ENCODE assay signal across 8 mouse cellular contexts in genomic region chr8:57353346-57354305, GRCm38 (mm10). TPM values are rescaled to one million over a fixed set of nuclear protein-coding genes. Genes with fewer than 3 reads are reported as not detected.
DNase-seq lines count a peak whose midpoint lies in the region; ATAC-seq lines count a peak whose summit lies in the region.

No protein-coding gene starts in this region.

- peak overlapping the region; percentile 52 for H3K4me3 ChIP-seq in limb, embryonic 10.5 days
- H3K4me3 ChIP-seq in midbrain, embryonic 16.5 days (ENCODE audit: low read depth, low read length), result peak overlapping the region; percentile 48

- no peaks in the 10 kb centered on the region for H3K9me3 ChIP-seq in limb, embryonic 10.5 days (replicated peaks)
- no peaks in the 10 kb centered on the region for H3K9me3 ChIP-seq in midbrain, embryonic 16.5 days (replicated peaks; ENCODE audit: control insufficient read depth, low read length, poor library complexity, severe bottlenecking)

- DNase-seq in ovary, postnatal 36 days (ENCODE audit: low spot score), result peak; percentile 35
- DNase-seq in ovary, postnatal 14 days (ENCODE audit: low spot score), result no peak
- peak; percentile 92 for DNase-seq in embryo, embryonic 11 days
- DNase-seq in heart, postnatal 10 days, result peak; percentile 78
- DNase-seq in limb, embryonic 10.5 days (ENCODE audit: low spot score), result peak; percentile 82
- no peak for DNase-seq in spleen, postnatal 10 days (ENCODE audit: low spot score in 2 of 2)
- no peak for DNase-seq in urinary bladder, postnatal 4 days (ENCODE audit: low spot score in 2 of 2)

- ATAC-seq in midbrain, embryonic 16.5 days, result peak; percentile 96

- H3K27ac ChIP-seq in limb, embryonic 10.5 days, result peak overlapping the region; percentile 80
- H3K27ac ChIP-seq in midbrain, embryonic 16.5 days (ENCODE audit: low read length), result no peak overlapping the region

- peaks cover 48% of the 10 kb centered on the region for H3K4me1 ChIP-seq in limb, embryonic 10.5 days
- peaks cover 5% of the 10 kb centered on the region; the same call in 1 of the 2 replicates for H3K4me1 ChIP-seq in midbrain, embryonic 16.5 days (ENCODE audit: control insufficient read depth, insufficient read depth, low read length)

- peaks cover 62% of the 10 kb centered on the region for H3K27me3 ChIP-seq in limb, embryonic 10.5 days (ENCODE audit: low read depth, poor library complexity, severe bottlenecking)
- H3K27me3 ChIP-seq in midbrain, embryonic 16.5 days (ENCODE audit: control insufficient read depth, insufficient read depth, low read depth, low read length), result peaks cover 42% of the 10 kb centered on the region

- H3K9ac ChIP-seq in midbrain, embryonic 16.5 days (ENCODE audit: low read depth, low read length), result peak overlapping the region; percentile 60

- intact Hi-C loops in heart, postnatal 10 days (cut with DNase I), result loop anchor here (1.0 to 5.0 kb wide), 3 partner anchors 73 to 671 kb away; no protein-coding TSS in a partner anchor

- no peaks in the 10 kb centered on the region for H3K36me3 ChIP-seq in limb, embryonic 10.5 days
- no peaks in the 10 kb centered on the region for H3K36me3 ChIP-seq in midbrain, embryonic 16.5 days (ENCODE audit: control insufficient read depth, insufficient read depth, low read length)

- WGBS in limb, embryonic 10.5 days, result 1% methylated on average over 37 of the region's 37 CpGs
- under 1% methylated on average over 37 of the region's 37 CpGs for WGBS in midbrain, embryonic 16.5 days

- peak overlapping the region; percentile 90 for H3K4me2 ChIP-seq in midbrain, embryonic 16.5 days (ENCODE audit: low read length)

RNA-seq across cellular contexts. Expression of gene Hand2, which starts 32.8 kb away (rescaled TPM):
- 10 to 100 TPM; 52.5 to 58.9 TPM for total RNA-seq in heart, postnatal 10 days (2021)
- polyA plus RNA-seq in limb, embryonic 10.5 days (2016; fragmentation: Nextera tagmentation; extraction: Ambion mirVana), result 9.8 and 10.1 TPM in 2 replicates
- polyA plus RNA-seq in midbrain, embryonic 16.5 days (2015; fragmentation: Nextera tagmentation; extraction: Ambion mirVana), result not detected in 2 replicates

Comparison
In these comparisons a context has a peak if more than half of its experiments do, and no peak if none do; other contexts are left out.
1. DNase-seq: peak in ovary, postnatal 36 days (single experiment), embryo, embryonic 11 days (single experiment), heart, postnatal 10 days (2 of 2) and limb, embryonic 10.5 days (single experiment); none in ovary, postnatal 14 days (single experiment), spleen, postnatal 10 days (0 of 2) and urinary bladder, postnatal 4 days (0 of 2).
2. RNA of gene Hand2, which starts 32.8 kb away (polyA plus RNA-seq): 9.8 to 10.1 TPM in limb, embryonic 10.5 days; not detected in midbrain, embryonic 16.5 days; every median in the first group is over 10 times any median in the second.